Mouse (Mus musculus) left cerebral cortex, adult 18-20 months (tissue): ENCODE data around the gene Gm3776. TPM values are rescaled to one million over a fixed set of nuclear protein-coding genes. Genes with fewer than 3 reads are reported as not detected.
"Not testable (repeated sequence)": the region's sequence is repeated elsewhere in the genome, so short reads cannot be mapped to it uniquely, and the experiment has no call there.

ENCODE experiments used
- DNase-seq, 2 experiments: peaks; one replicate each; pipeline ENCODE4 v3.0.0; 2021 to 2022; ENCODE audit warnings: low spot score in 2 of 2, mixed read lengths in 1 of 2
- total RNA-seq, 2 experiments: library from RNA; stranded (reverse); gene quantifications; 2 replicates each; pipeline ENCODE4 v1.2.3; 2021

Gene Gm3776
- total RNA-seq, 2 experiments from 2014 or later = not detected

GRCm38 (mm10) chr9:78292462-78292861 is 35.5 kb downstream of the Gm3776 start:
- DNase-seq = not testable (repeated sequence)

GRCm38 (mm10) chr9:78293683-78294082 is 36.8 kb downstream of the Gm3776 start:
- not testable (repeated sequence) for DNase-seq

GRCm38 (mm10) chr9:78294781-78295180 is 37.9 kb downstream of the Gm3776 start:
- not testable (repeated sequence) for DNase-seq

- DNase-seq = peak; percentile 4 to 41
Measured at GRCm38 (mm10) chr9:78296089-78296488, 39.2 kb downstream of the Gm3776 start.

GRCm38 (mm10) chr9:78298232-78298631 is 41.3 kb downstream of the Gm3776 start:
- DNase-seq = no peak

- DNase-seq = not testable (repeated sequence)
Measured at GRCm38 (mm10) chr9:78299143-78299542, 42.2 kb downstream of the Gm3776 start.

- not testable (repeated sequence) for DNase-seq
Measured at GRCm38 (mm10) chr9:78308122-78308521, 51.2 kb downstream of the Gm3776 start.

DNA sequence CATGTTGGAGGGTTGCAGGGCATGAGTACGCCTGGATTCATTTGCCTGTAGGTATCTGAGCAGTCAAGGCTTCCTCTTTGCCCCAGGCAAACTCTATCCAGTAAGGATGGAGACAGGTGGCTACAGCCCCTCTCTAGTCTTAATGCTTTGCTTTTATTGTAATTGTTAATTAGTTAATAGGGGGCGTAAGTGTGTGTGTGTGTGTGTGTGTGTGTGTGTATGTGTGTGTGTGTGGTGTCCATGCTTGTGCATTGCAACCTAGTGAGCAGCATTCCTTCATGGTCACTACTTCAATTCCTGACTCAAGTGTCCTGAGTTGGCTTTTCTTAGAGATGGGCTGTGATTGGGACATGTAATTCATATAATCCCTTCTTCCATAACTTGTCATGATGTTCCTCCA is 57.8 kb downstream of the Gm3776 start, which contains the start of gene Omt2a:
Omt2a (minus strand) TSS at position 101 of the 400 bp plus-strand sequence.
- no peak for DNase-seq

Other genes starting within 250 kb of the Gm3776 start
- gene Gcm1, start 205.2 kb upstream of the Gm3776 start, total RNA-seq = not detected
- 10 to 100 TPM; 99.6 to 99.8 TPM for gene Fbxo9, start 148.1 kb upstream of the Gm3776 start, total RNA-seq
- 10 to 100 TPM; 15.7 to 16.6 TPM for gene Ick, start 147.9 kb upstream of the Gm3776 start, total RNA-seq
- gene Gsta4, start 74.4 kb upstream of the Gm3776 start, total RNA-seq = 10 to 100 TPM; 38.5 to 45.8 TPM
- gene Gsta1, start 26.5 kb upstream of the Gm3776 start, total RNA-seq = not detected
- gene Gm10639, start 32.8 kb downstream of the Gm3776 start, total RNA-seq = not detected
- gene Omt2a, start 57.7 kb downstream of the Gm3776 start, total RNA-seq = not detected
- gene Omt2b, start 70.5 kb downstream of the Gm3776 start, total RNA-seq = not detected
- gene Gsta2, start 98.7 kb downstream of the Gm3776 start, total RNA-seq = under 1 TPM in 1 of 2 experiments, not detected in 1; 0.88 TPM
- gene Dppa5a, start 111.0 kb downstream of the Gm3776 start, total RNA-seq = not detected
- gene Ooep, start 121.6 kb downstream of the Gm3776 start, total RNA-seq = not detected
- not detected for gene Ddx43, start 138.6 kb downstream of the Gm3776 start, total RNA-seq
- under 1 TPM; 0.40 to 0.65 TPM for gene Cgas, start 186.1 kb downstream of the Gm3776 start, total RNA-seq
- 10 to 100 TPM; 25.3 to 25.7 TPM for gene Mto1, start 191.1 kb downstream of the Gm3776 start, total RNA-seq
- under 1 TPM in 1 of 2 experiments, not detected in 1; 0.42 TPM for gene Gm17324, start 191.7 kb downstream of the Gm3776 start, total RNA-seq
- gene Eef1a1, start 232.0 kb downstream of the Gm3776 start, total RNA-seq = 1,000 to 10,000 TPM; 2,328 to 2,361 TPM